Mouse (Mus musculus) hindbrain, embryonic 15.5 days (tissue): Measurements from ENCODE around the gene Gnaq. TPM values are rescaled to one million over a fixed set of nuclear protein-coding genes. Genes with fewer than 3 reads are reported as not detected.
A peak's percentile ranks its signal among the peaks of the same experiment; 100 is the strongest.

ENCODE experiments used
- ATAC-seq: fragments of 200-750 bp; cut with Nextera tagmentation; 2 replicates; pipeline ENCODE4 v1.8.0; 2017; ENCODE audit warnings: low read depth, moderate number of reproducible peaks, moderate TSS enrichment; ENCODE audit not compliant: low FRiP score
- H3K27ac ChIP-seq: fragments of 300-500 bp; sonication (generic); replicated peaks from 2 replicates; pipeline ENCODE4 v1.5.1; 2015; ENCODE audit warnings: mild to moderate bottlenecking, inconsistent platforms
- H3K27me3 ChIP-seq: fragments of 300-500 bp; sonication (generic); 2 replicates; pipeline ENCODE4 v1.6.1; 2015; ENCODE audit warnings: control low read depth, inconsistent platforms
- H3K36me3 ChIP-seq: fragments of 300-500 bp; sonication (generic); 2 replicates; pipeline ENCODE4 v1.6.1; 2015; ENCODE audit warnings: control low read depth, inconsistent platforms
- H3K4me1 ChIP-seq: fragments of 300-500 bp; sonication (generic); replicated peaks from 2 replicates; pipeline ENCODE4 v1.6.1; 2015; ENCODE audit warnings: control low read depth, inconsistent platforms
- H3K4me2 ChIP-seq: fragments of 300-500 bp; sonication (generic); 2 replicates; pipeline ENCODE4 v1.6.1; 2015; ENCODE audit warnings: moderate library complexity, mild to moderate bottlenecking, inconsistent platforms
- H3K4me3 ChIP-seq: fragments of 300-500 bp; sonication (generic); 2 replicates; pipeline ENCODE4 v1.5.1; 2015; ENCODE audit warnings: mild to moderate bottlenecking, inconsistent platforms
- H3K9ac ChIP-seq: fragments of 300-500 bp; sonication (generic); 2 replicates; pipeline ENCODE4 v1.6.1; 2015; ENCODE audit warnings: inconsistent platforms
- H3K9me3 ChIP-seq: fragments of 300-500 bp; sonication (generic); 2 replicates; pipeline ENCODE4 v1.6.1; 2016; ENCODE audit warnings: control low read depth, inconsistent platforms
- WGBS: fragments of 180-500 bp; shearing (Covaris S2); methylation state at CpG from one replicate; pipeline ENCODE4 v1.1.7; 2015; 5-methylcytosine and 5-hydroxymethylcytosine counted together
- polyA plus RNA-seq: library from polyadenylated mRNA; unstranded; fragments of >200 nt; fragmentation: Nextera tagmentation; extraction: Ambion mirVana; gene quantifications from 2 replicates; pipeline ENCODE4 v1.2.1, GENCODE M21; 2015

Gene Gnaq
- polyA plus RNA-seq, 1 experiment from 2014 or later, result 102 TPM

DNA sequence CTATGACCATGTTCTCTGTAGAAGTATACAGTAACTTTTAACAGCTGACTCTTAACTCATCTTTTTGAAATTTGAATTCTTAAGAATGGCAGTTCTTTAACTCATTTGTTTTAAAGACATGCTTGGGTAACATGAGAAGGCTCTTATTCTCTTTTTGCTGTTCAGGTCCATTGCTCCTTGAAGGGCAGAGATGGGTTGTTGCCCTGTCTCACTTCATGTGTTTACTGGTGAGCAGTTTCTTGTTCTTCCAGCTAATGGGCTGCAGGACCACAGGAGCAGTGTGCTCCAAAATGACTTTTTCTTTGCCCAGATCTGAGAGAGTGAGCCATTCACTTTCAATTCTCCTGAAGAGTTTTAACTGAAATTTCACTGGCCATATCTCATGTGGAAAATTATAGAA, 176.4 kb downstream of the Gnaq start:
- no peak overlapping the region for H3K27ac ChIP-seq
- H3K4me2 ChIP-seq, result no peak overlapping the region
- H3K9me3 ChIP-seq, result no peaks in the 10 kb centered on the region
- H3K27me3 ChIP-seq, result no peaks in the 10 kb centered on the region
- peaks cover under 1% of the 10 kb centered on the region; the same call in 1 of the 2 replicates for H3K4me1 ChIP-seq
- H3K9ac ChIP-seq, result no peak overlapping the region
- no peaks in the 10 kb centered on the region for H3K36me3 ChIP-seq
- no peak overlapping the region for H3K4me3 ChIP-seq
- no peak for ATAC-seq

DNA sequence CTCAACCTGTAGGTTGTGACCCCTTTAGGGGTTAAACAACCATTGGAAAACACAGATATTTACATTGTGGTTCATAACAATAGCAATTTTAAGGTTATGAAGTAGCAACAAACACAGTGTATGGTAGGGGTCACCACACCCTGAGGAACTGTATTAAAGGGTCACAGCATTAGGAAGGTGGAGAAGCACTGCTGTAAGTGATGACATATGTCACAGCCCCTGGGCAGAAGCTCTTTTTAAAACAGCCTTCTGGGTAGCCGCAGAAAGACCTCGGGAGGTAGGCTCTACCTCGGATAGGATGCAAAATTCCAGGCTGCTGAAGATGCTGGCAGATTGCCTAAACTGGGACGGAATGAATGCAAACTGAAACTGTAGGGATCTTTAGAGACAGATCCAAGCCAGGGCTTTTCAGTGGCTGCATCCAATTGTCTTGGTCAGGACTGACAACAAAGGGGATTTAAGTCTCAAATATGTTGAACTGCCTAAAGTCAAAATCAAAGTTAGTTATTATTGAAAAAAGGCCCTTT, 181.7 kb downstream of the Gnaq start:
- no peak for ATAC-seq

DNA sequence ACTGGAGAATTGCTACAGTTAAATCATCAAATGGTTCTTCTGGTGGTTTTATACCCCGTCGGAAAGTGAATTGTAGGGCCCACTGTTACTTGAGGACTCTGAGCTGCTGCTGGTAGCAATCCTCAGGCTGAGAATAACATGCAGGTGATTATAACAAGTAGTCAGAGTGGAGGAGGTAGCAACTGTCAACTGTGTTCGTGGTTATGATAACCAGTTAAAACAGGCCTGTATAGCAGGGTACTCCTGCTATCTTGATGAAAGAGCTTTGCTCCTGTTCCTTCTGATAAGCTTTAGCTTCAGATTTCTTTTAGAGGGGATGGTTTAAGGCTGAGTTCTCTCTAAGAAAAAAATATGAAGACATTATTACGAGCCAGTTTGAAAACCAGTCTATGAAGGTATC, 182.9 kb downstream of the Gnaq start:
- Histone ChIP-seq H3K9me3 (no peaks in the 10 kb centered on the region), H3K36me3 (no peaks in the 10 kb centered on the region), H3K4me2 (no peak overlapping the region), H3K27ac (no peak overlapping the region), H3K4me3 (no peak overlapping the region), H3K9ac (no peak overlapping the region), H3K4me1 (peaks cover 7% of the 10 kb centered on the region), H3K27me3 (no peaks in the 10 kb centered on the region)
- no peak for ATAC-seq
- 93% methylated on average over 4 of the region's 4 CpGs for WGBS

More for the DNA sequence above, 181.7 kb downstream of the Gnaq start:
- Histone ChIP-seq H3K27ac (no peak overlapping the region), H3K4me2 (no peak overlapping the region), H3K36me3 (no peaks in the 10 kb centered on the region), H3K4me3 (no peak overlapping the region), H3K9ac (no peak overlapping the region), H3K9me3 (no peaks in the 10 kb centered on the region), H3K27me3 (no peaks in the 10 kb centered on the region), H3K4me1 (peaks cover 7% of the 10 kb centered on the region)
- WGBS, result 17% methylated on average over 4 of the region's 4 CpGs

DNA sequence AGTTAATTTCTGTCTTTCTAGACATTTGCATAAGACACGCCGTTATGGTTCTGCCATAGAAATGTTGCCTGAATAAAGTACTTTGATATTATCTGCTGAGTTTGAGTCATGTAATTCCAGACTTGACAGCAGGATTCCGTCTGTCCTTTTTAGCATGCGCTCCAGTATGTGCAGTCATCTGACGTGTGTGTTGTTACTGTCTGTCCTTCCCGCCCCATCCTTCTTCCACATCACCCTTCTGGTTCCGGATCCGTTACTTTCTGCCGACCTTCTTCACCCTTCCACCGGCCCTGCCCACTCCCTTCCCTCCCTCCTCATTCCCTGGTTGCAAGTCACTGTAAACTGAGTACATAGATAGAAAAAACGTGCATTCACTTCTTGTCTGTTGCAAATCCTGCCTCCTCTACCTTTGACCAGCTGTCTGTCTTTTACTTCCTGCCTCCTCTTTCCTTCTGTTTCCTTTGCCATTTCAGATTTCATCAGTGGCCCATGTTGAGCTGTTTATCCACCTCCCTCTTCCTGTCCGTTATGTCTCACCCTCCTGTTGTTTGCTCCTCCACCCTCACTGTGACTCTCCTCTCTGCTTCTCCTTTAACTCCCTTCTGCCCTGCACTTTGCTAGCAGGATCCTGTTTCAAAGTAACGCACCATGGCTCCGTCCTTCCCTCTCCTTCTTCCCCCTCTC, 185.6 kb downstream of the Gnaq start:
- H3K27ac ChIP-seq, result no peak overlapping the region
- H3K4me1 ChIP-seq, result peaks cover 7% of the 10 kb centered on the region
- no peaks in the 10 kb centered on the region for H3K36me3 ChIP-seq
- no peak for ATAC-seq
- no peak overlapping the region for H3K9ac ChIP-seq
- H3K4me3 ChIP-seq, result no peak overlapping the region
- H3K27me3 ChIP-seq, result no peaks in the 10 kb centered on the region
- no peaks in the 10 kb centered on the region for H3K9me3 ChIP-seq
- no peak overlapping the region for H3K4me2 ChIP-seq
- 71% methylated on average over 14 of the region's 14 CpGs for WGBS

DNA sequence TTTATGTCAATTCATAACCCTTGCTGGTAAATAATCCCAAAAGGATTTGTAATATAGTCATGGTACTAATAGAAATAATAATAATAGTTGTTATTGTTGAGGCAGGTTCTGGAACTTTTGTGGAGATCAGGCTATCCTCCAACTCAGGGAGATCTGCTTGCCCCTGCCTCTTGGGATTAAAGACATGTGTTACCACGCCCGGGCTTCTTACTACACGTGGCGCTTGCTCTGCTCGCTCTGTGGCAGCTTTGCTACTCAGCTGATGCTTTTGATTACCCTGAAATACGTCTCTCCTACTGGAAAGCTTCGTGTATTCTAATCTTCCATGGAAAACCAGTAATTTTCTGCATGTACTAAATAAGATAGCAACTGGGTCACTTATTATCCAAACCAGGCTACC, 187.4 kb downstream of the Gnaq start:
- Histone ChIP-seq H3K36me3 (no peaks in the 10 kb centered on the region), H3K4me1 (peaks cover under 1% of the 10 kb centered on the region; the same call in 1 of the 2 replicates), H3K4me3 (no peak overlapping the region), H3K4me2 (no peak overlapping the region), H3K9me3 (no peaks in the 10 kb centered on the region), H3K9ac (no peak overlapping the region), H3K27me3 (no peaks in the 10 kb centered on the region), H3K27ac (no peak overlapping the region)
- 81% methylated on average over 7 of the region's 7 CpGs for WGBS
- no peak for ATAC-seq

DNA sequence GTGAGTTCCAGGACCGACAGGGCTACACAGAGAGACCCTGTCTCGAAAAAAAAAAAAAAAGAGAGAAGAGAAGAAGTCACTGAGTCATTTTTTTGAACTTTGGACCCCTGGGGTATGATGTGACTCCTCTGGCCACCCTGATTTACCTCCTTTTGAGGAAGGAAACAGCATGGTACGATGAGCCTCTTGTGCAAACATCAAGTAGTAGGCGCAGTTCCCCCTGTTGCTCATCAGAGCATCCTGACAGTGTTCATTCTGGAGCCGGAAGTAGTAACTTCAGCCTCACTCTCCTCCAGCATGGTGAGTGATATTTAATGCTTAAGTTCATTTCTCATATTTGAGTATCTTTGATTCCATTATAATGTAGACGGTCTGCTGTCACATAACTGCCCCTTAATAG, 190.4 kb downstream of the Gnaq start:
- H3K27ac ChIP-seq, result no peak overlapping the region
- H3K9me3 ChIP-seq, result no peaks in the 10 kb centered on the region
- no peaks in the 10 kb centered on the region for H3K36me3 ChIP-seq
- no peak for ATAC-seq
- no peak overlapping the region for H3K4me3 ChIP-seq
- no peaks in the 10 kb centered on the region for H3K27me3 ChIP-seq
- H3K9ac ChIP-seq, result no peak overlapping the region
- WGBS, result 87% methylated on average over 6 of the region's 6 CpGs
- H3K4me2 ChIP-seq, result no peak overlapping the region
- peaks cover 27% of the 10 kb centered on the region for H3K4me1 ChIP-seq

DNA sequence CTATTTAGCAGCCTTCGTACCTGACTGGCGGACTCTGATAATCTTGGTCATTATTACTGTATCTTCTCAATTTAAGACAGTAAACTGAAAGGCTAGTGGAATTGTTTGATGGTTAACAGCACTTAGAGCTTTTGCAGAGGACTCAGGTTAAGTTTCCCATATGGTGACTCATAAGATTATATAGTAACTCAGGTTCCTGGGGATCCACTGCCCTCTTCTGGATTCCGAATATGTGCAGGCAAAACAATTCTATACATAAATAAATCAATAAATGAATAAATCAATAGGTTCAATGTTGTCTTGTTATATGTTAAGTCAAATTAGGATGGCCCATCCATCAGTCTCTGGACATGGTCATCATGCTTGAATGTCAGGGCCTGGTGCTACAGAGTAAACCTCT, 191.6 kb downstream of the Gnaq start:
- Histone ChIP-seq H3K9me3 (no peaks in the 10 kb centered on the region), H3K27ac (no peak overlapping the region), H3K9ac (no peak overlapping the region), H3K4me2 (no peak overlapping the region), H3K36me3 (no peaks in the 10 kb centered on the region), H3K4me1 (peaks cover 38% of the 10 kb centered on the region), H3K27me3 (no peaks in the 10 kb centered on the region), H3K4me3 (no peak overlapping the region)
- ATAC-seq, result no peak
- WGBS, result 94% methylated on average over 3 of the region's 3 CpGs

DNA sequence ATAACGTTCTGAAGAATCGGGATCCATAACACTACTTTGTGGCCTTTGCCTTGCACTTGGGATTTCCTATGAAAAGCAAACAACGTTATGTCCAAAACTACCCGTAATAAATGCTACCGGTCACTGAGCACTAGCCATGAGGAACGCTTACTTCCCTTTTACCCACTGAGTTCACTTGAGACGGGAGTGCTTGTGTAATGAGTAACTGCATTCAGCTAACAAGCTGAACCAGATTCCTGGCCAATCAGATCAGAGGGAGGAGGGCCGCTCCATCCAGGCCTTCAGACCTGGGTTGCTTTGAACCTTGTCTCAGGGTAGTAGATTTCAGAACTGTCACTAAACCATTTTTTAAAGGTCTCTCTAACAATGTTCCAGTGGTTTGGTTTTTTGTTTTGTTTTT, 193.3 kb downstream of the Gnaq start:
- 54% methylated on average over 8 of the region's 8 CpGs for WGBS
- no peaks in the 10 kb centered on the region for H3K27me3 ChIP-seq
- peaks cover 38% of the 10 kb centered on the region for H3K4me1 ChIP-seq
- no peak for ATAC-seq
- H3K4me3 ChIP-seq, result no peak overlapping the region
- H3K9me3 ChIP-seq, result no peaks in the 10 kb centered on the region
- no peaks in the 10 kb centered on the region for H3K36me3 ChIP-seq
- H3K27ac ChIP-seq, result no peak overlapping the region; the same call in 1 of the 2 replicates
- no peak overlapping the region for H3K9ac ChIP-seq
- no peak overlapping the region for H3K4me2 ChIP-seq

DNA sequence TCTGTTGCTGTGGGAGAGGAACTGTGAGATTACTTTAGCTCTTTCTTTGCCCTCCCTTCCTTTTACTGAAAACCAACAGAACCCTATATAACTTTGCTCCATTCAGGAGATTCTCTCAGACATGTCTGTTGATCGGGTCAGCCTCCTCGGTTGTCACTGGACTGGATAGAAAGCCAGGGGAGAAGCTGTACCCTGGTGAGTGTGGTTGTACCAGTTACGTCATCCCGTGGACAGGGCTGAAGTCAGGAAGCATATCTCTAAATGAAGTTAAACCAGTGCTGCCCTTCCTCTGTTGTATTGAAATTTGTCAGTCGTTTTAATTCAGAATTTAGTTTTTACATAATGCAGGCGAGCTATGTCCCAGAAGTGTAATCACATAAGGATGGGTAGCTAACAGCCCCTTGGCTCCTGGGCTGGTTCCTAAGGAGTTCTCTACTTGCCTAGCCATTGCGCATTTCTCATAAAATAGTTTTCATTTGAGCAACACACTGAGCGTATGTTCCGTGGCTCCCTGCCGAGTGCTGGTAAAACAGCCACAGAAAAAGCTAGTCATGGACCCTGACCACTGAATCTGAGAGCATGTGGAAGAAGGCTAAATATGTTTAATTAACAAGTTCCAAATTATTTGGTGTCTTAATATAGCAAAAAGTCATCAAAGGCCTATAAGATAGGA, 194.9 kb downstream of the Gnaq start:
- Histone ChIP-seq H3K9ac (no peak overlapping the region), H3K4me1 (peaks cover 38% of the 10 kb centered on the region), H3K27me3 (no peaks in the 10 kb centered on the region), H3K27ac (0 out of 2 replicates have a peak overlapping the region, but pooled peaks have one; percentile 1), H3K9me3 (no peaks in the 10 kb centered on the region), H3K36me3 (no peaks in the 10 kb centered on the region), H3K4me3 (no peak overlapping the region), H3K4me2 (peak overlapping the region; percentile 7; the same call in 1 of the 2 replicates)
- WGBS, result 61% methylated on average over 10 of the region's 10 CpGs
- ATAC-seq, result no peak

DNA sequence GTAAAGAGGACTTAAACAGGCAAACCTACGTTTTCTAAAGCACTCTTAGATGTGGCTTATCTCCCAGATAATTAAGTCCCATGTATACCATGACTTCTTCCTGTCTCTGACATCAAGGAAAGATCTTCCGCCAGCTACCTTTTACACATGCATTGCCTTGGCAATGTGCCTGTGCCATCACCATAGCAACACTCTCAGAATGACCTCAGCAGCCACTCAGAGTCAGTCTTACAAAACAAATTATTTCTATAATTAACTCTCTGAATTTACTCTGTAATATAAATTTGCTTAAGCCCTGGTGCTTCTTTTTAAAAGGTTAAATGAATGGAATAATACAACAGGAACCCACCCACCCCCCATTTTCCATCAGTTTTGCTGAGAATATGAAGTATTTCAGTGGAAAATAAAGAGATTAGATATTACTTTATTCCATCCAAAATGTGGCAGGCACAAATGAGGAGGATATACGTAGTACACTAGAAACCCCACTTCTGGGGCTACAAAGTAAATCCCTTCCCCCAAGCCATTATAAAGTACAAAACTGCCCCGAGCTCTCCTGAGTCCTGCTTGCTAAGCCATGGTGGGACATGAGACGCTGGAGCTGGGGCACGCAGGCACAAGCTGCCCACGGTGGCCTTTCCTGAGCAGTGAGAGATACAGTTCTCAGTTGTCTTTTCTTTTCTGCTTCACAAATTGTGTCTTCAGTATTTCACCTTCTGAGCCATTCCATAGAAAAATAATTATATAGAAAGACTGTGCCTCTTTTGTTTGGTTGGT, 195.6 kb downstream of the Gnaq start:
- ATAC-seq, result 0 out of 2 replicates have a peak, but pooled peaks have one; percentile 41
- peak overlapping the region; percentile 7; the same call in 1 of the 2 replicates for H3K4me2 ChIP-seq
- H3K4me3 ChIP-seq, result no peak overlapping the region
- peak overlapping the region; percentile 1; the same call in 1 of the 2 replicates for H3K27ac ChIP-seq
- peaks cover 38% of the 10 kb centered on the region for H3K4me1 ChIP-seq
- WGBS, result 30% methylated on average over 7 of the region's 7 CpGs
- no peaks in the 10 kb centered on the region for H3K9me3 ChIP-seq
- H3K36me3 ChIP-seq, result no peaks in the 10 kb centered on the region
- H3K27me3 ChIP-seq, result no peaks in the 10 kb centered on the region
- no peak overlapping the region for H3K9ac ChIP-seq

DNA sequence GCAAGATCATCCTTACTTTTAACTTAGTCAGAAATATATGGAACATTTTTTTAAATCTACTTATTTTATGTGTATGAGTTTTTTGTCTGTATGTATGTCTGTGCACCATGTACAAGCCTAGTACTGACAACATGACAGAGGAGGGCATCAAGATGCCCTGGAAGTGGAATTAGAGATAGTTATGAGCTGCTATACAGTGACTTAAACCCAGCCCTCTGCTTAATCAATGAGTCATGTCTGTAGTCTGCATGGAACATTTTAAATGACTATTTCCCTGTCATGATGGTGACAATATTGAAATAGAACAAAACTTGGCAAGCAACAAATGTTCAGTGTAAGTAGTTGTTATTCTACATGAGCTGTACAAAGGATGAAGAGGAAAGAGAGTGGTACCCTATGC, 196.4 kb downstream of the Gnaq start:
- ATAC-seq, result no peak
- no peaks in the 10 kb centered on the region for H3K9me3 ChIP-seq
- no peaks in the 10 kb centered on the region for H3K27me3 ChIP-seq
- H3K36me3 ChIP-seq, result 0 out of 2 replicates have a peak, but pooled peaks cover under 1% of the 10 kb centered on the region
- no peak overlapping the region for H3K4me3 ChIP-seq
- peaks cover 38% of the 10 kb centered on the region for H3K4me1 ChIP-seq
- no peak overlapping the region for H3K27ac ChIP-seq
- H3K4me2 ChIP-seq, result no peak overlapping the region
- no peak overlapping the region for H3K9ac ChIP-seq

DNA sequence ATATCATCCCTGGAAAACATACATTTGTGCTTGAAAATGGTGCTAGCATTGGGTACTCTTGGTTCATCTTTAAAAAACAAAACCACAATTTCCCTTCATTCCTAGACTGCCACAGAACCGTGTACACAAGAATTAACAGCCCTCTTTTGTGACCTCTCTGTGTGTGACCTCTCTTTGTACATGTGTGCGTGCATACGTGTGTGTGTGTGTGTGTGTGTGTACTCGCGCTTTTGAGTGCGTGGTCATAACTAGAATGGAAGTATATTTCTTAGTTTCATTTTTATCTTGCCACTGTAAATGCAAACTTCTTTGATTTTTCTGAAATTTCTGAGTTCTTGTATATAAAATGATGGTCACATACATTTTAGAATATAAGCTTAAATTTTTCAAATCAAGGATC, 197.0 kb downstream of the Gnaq start:
- WGBS, result 89% methylated on average over 6 of the region's 6 CpGs
- no peak overlapping the region for H3K9ac ChIP-seq
- H3K36me3 ChIP-seq, result 0 out of 2 replicates have a peak, but pooled peaks cover 5% of the 10 kb centered on the region
- no peaks in the 10 kb centered on the region for H3K27me3 ChIP-seq
- peaks cover 38% of the 10 kb centered on the region for H3K4me1 ChIP-seq
- no peak for ATAC-seq
- no peaks in the 10 kb centered on the region for H3K9me3 ChIP-seq
- H3K27ac ChIP-seq, result no peak overlapping the region
- H3K4me2 ChIP-seq, result no peak overlapping the region
- no peak overlapping the region for H3K4me3 ChIP-seq
